Mouse (Mus musculus) liver, embryonic 14.5 days (tissue): ENCODE measurements around the gene Cadm4. TPM values are rescaled to one million over a fixed set of nuclear protein-coding genes. Genes with fewer than 3 reads are reported as not detected.

Experiments
- ATAC-seq: fragments of 200-750 bp; cut with Nextera tagmentation; 2 replicates; pipeline ENCODE4 v1.8.0; 2017; ENCODE audit warnings: moderate number of reproducible peaks, mild to moderate bottlenecking, moderate library complexity; ENCODE audit not compliant: insufficient read depth
- DNase-seq, 3 experiments: peaks; one replicate each; pipeline ENCODE4 v3.0.0-alpha.2; 2012 to 2013; ENCODE audit warnings: low read depth in 3 of 3, low spot score in 3 of 3
- H3K27ac ChIP-seq: fragments of 300-500 bp; sonication (generic); 2 replicates; pipeline ENCODE4 v1.5.1; 2014; ENCODE audit warnings: moderate library complexity, mild to moderate bottlenecking, control low read depth, inconsistent platforms
- H3K27me3 ChIP-seq: fragments of 300-500 bp; sonication (generic); 2 replicates; pipeline ENCODE4 v1.6.1; 2014; ENCODE audit warnings: mild to moderate bottlenecking, low read length, moderate library complexity; ENCODE audit not compliant: control insufficient read depth, insufficient read depth
- H3K36me3 ChIP-seq: fragments of 300-500 bp; sonication (generic); replicated peaks from 2 replicates; pipeline ENCODE4 v1.6.1; 2014; ENCODE audit warnings: low read depth; ENCODE audit not compliant: control insufficient read depth, insufficient read depth
- H3K4me1 ChIP-seq, 2 experiments: fragments of 200-500 bp in 1 of 2; fragments of 300-500 bp in 1 of 2; sonication (generic) in 1 of 2; replicated peaks; 2 replicates each; pipeline ENCODE4 v1.6.1; 2012 to 2014; ENCODE audit warnings: antibody characterized with exemption in 1 of 2, inconsistent platforms in 1 of 2, low read length in 1 of 2; ENCODE audit not compliant: control insufficient read depth in 2 of 2, insufficient read depth in 2 of 2
- H3K4me2 ChIP-seq: fragments of 300-500 bp; sonication (generic); 2 replicates; pipeline ENCODE4 v1.6.1; 2014; ENCODE audit warnings: low read depth, mild to moderate bottlenecking, control low read depth, moderate library complexity
- H3K4me3 ChIP-seq, 2 experiments: fragments of 200-500 bp in 1 of 2; fragments of 300-500 bp in 1 of 2; sonication (generic) in 1 of 2; 2 replicates each; pipeline ENCODE4 v1.5.1; 2012 to 2014; ENCODE audit warnings: low read depth in 2 of 2, low read length in 2 of 2, mild to moderate bottlenecking in 2 of 2, control low read depth in 1 of 2, inconsistent platforms in 1 of 2, moderate library complexity in 1 of 2; ENCODE audit not compliant: insufficient read depth in 1 of 2
- H3K9ac ChIP-seq: fragments of 300-500 bp; sonication (generic); replicated peaks from 2 replicates; pipeline ENCODE4 v1.6.1; 2014; ENCODE audit warnings: mild to moderate bottlenecking, control low read depth, moderate library complexity
- H3K9me3 ChIP-seq: fragments of 300-500 bp; sonication (generic); 2 replicates; pipeline ENCODE4 v1.6.1; 2016; ENCODE audit warnings: low read length, mixed read lengths; ENCODE audit not compliant: control insufficient read depth
- CTCF ChIP-seq: IDR thresholded peaks from 2 replicates; pipeline ENCODE4 v1.5.1; 2016; ENCODE audit warnings: antibody characterized with exemption, low read depth, control low read depth
- EP300 ChIP-seq: IDR thresholded peaks from 2 replicates; pipeline ENCODE4 v1.6.1; 2016; ENCODE audit warnings: antibody characterized with exemption, low read depth
- WGBS: fragments of 180-500 bp; shearing (Covaris S2); extraction: QIAGEN DNeasy Blood & Tissue Kit; methylation state at CpG from one replicate; pipeline ENCODE4 v1.1.7; 2014; ENCODE audit not compliant: insufficient replicate concordance; 5-methylcytosine and 5-hydroxymethylcytosine counted together
- polyA plus RNA-seq, 2 experiments: library from polyadenylated mRNA; depleted of rRNA in 1 of 2; stranded (reverse) in 1 of 2; unstranded in 1 of 2; fragments of >200 nt; fragmentation: Nextera tagmentation in 1 of 2; extraction: Ambion mirVana in 1 of 2; gene quantifications; 2 replicates each; pipeline versions ENCODE4 v1.2.1 to v1.2.3; 2012 to 2014

Cadm4 gene
- polyA plus RNA-seq, 2 experiments: 0.05 to 0.48 TPM

- Histone ChIP-seq H3K27ac (no peak overlapping the region), H3K4me3 (no peak overlapping the region), H3K4me1 (peaks cover 0 to 9% of the 10 kb centered on the region in 2 experiments; a peak in 3 of 4 replicates), H3K27me3 (no peaks in the 10 kb centered on the region), H3K36me3 (no peaks in the 10 kb centered on the region), H3K4me2 (no peak overlapping the region), H3K9ac (no peak overlapping the region), H3K9me3 (no peaks in the 10 kb centered on the region)
- TF ChIP-seq EP300: no peak
- no peak for TF ChIP-seq CTCF
- 22% methylated on average over 8 of the region's 9 CpGs for WGBS
- ATAC-seq (no peak), DNase-seq (no peak)
Measured at GRCm38 (mm10) chr7:24450585-24451017, 31.2 kb upstream of the Cadm4 start.

DNA sequence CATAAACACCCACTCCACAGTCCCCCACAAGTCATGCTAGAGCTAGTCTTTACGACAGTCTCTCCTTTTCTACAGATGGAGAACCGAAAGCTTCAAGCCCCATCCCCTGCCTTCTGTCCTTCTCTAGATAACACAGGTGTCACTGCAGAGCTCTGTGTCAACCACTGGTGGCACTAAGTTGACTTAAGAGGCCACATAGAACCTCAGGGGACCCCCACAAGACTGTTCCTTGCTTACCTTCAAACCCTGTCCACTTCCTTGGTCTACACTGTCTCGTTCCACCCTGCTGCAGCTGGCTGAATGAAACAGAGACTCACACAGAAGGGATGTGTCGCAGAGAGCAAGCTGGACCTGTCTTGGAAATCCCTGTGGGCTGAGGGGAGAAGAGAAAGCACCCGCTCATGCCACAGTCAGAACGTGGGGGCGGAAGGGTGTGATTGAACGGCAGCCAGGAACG lies 29.9 kb upstream of the Cadm4 start, which contains the start of gene Irgc1:
Gene Irgc1 (minus strand): TSS at position 443 of the 457 bp plus-strand sequence.
- TF ChIP-seq CTCF: no peak
- TF ChIP-seq EP300: no peak
- Histone ChIP-seq H3K4me1 (peaks cover 0 to 9% of the 10 kb centered on the region in 2 experiments; a peak in 3 of 4 replicates), H3K4me2 (no peak within 1 kb of the TSS), H3K9me3 (no peaks in the 10 kb centered on the region), H3K27me3 (no peaks in the 10 kb centered on the region), H3K27ac (no peak within 1 kb of the TSS), H3K36me3 (no peaks in the 10 kb centered on the region), H3K9ac (no peak within 1 kb of the TSS), H3K4me3 (no peak within 1 kb of the TSS)
- no peak for ATAC-seq
- 61% methylated on average over 9 of the region's 9 CpGs for WGBS
- DNase-seq: no peak

DNA sequence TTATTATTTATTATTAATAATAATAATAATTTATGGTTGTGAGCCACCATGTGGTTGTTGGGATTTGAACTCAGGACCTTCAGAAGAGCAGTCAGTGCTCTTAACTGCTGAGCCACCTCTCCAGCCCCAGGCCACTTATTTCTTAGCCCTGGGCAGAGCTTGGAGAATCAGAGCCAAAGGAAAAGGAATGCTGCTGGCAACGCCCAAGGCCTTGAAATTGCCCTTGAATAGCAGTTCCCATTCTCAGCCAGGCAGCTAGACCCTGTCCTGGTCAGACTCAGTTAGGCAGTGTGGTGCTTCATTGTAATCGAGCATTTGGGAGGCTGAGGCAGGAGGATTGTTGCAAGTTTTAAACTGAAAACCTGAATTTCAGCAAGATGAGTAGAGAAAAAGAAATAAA lies 27.6 kb upstream of the Cadm4 start:
- Histone ChIP-seq H3K4me2 (no peak overlapping the region), H3K27me3 (no peaks in the 10 kb centered on the region), H3K4me1 (peaks cover 0 to 9% of the 10 kb centered on the region in 2 experiments; a peak in 3 of 4 replicates), H3K9ac (no peak overlapping the region), H3K4me3 (no peak overlapping the region), H3K9me3 (no peaks in the 10 kb centered on the region), H3K27ac (no peak overlapping the region), H3K36me3 (no peaks in the 10 kb centered on the region)
- 40% methylated on average over 2 of the region's 2 CpGs for WGBS
- TF ChIP-seq CTCF: no peak
- no peak for ATAC-seq
- DNase-seq: no peak

- H3K27ac ChIP-seq: no peak overlapping the region
- DNase-seq (no peak), ATAC-seq (no peak)
- 56% methylated on average over 5 of the region's 5 CpGs for WGBS
- no peaks in the 10 kb centered on the region for H3K27me3 ChIP-seq
- no peaks in the 10 kb centered on the region for H3K9me3 ChIP-seq
- TF ChIP-seq CTCF (no peak), EP300 (no peak)
- H3K9ac ChIP-seq: no peak overlapping the region
- H3K36me3 ChIP-seq: no peaks in the 10 kb centered on the region
- H3K4me2 ChIP-seq: no peak overlapping the region
- peaks cover 0 to 5% of the 10 kb centered on the region in 2 experiments; a peak in 2 of 4 replicates for H3K4me1 ChIP-seq
- H3K4me3 ChIP-seq: no peak overlapping the region
Measured at GRCm38 (mm10) chr7:24455726-24456125, 26.1 kb upstream of the Cadm4 start.

- Histone ChIP-seq H3K36me3 (no peaks in the 10 kb centered on the region), H3K4me3 (no peak overlapping the region), H3K9me3 (no peaks in the 10 kb centered on the region), H3K27me3 (no peaks in the 10 kb centered on the region), H3K27ac (no peak overlapping the region), H3K4me2 (no peak overlapping the region), H3K4me1 (peaks cover 0 to 4% of the 10 kb centered on the region in 2 experiments; a peak in 2 of 4 replicates), H3K9ac (no peak overlapping the region)
- 26% methylated on average over 10 of the region's 10 CpGs for WGBS
- TF ChIP-seq EP300: no peak
- no peak for TF ChIP-seq CTCF
- DNase-seq (no peak), ATAC-seq (no peak)
Measured at GRCm38 (mm10) chr7:24457726-24458370, 24.0 kb upstream of the Cadm4 start.
